Mouse (Mus musculus): ENCODE data around the gene C2cd6. TPM values are rescaled to one million over a fixed set of nuclear protein-coding genes. Genes with fewer than 3 reads are reported as not detected.

Gene C2cd6
- polyA plus RNA-seq, 1 experiment: not detected

GRCm38 (mm10) chr1:59119720-59120457 is 25.2 kb upstream of the C2cd6 start, which contains the start of gene Tmem237:
TSS of gene Tmem237 (minus strand) at chr1:59120408.
- TF ChIP-seq E2F4 (IDR thresholded peaks at IDR 0.05; ENCODE audit: insufficient read depth) (peak; percentile 49), MYOG (IDR thresholded peaks at IDR 0.05; ENCODE audit: control insufficient read depth in 1 of 3, insufficient read depth in 1 of 3, insufficient read length in 2 of 3, low read depth in 2 of 3) (no peak), POLR2A (IDR thresholded peaks at IDR 0.05; ENCODE audit: insufficient read length, low read depth) (peak; percentile 62), USF1 (IDR thresholded peaks at IDR 0.05; ENCODE audit: low read depth) (no peak), CEBPB (IDR thresholded peaks at IDR 0.05; ENCODE audit: insufficient read depth, poor library complexity, severe bottlenecking) (no peak), POLR2AphosphoS2 (IDR thresholded peaks at IDR 0.05; ENCODE audit: insufficient read length, low read depth) (peak; percentile 72), REST (IDR thresholded peaks at IDR 0.05; ENCODE audit: insufficient read depth, insufficient read length) (no peak)
- no peaks in the 10 kb centered on the region for H3K79me2 ChIP-seq (ENCODE audit: control insufficient read depth, insufficient read depth)
- H3K27me3 ChIP-seq (ENCODE audit: control insufficient read depth, insufficient read depth, insufficient read length): no peaks in the 10 kb centered on the region
- H3K4me2 ChIP-seq (ENCODE audit: low read depth): peak within 1 kb of the TSS; percentile 83
- peak within 1 kb of the TSS; percentile 30 for H3ac ChIP-seq (ENCODE audit: control insufficient read depth, insufficient read length)
- H3K4me3 ChIP-seq: peak within 1 kb of the TSS; percentile 63
- no peaks in the 10 kb centered on the region for H3K36me3 ChIP-seq (ENCODE audit: control insufficient read depth, insufficient read depth)

DNA sequence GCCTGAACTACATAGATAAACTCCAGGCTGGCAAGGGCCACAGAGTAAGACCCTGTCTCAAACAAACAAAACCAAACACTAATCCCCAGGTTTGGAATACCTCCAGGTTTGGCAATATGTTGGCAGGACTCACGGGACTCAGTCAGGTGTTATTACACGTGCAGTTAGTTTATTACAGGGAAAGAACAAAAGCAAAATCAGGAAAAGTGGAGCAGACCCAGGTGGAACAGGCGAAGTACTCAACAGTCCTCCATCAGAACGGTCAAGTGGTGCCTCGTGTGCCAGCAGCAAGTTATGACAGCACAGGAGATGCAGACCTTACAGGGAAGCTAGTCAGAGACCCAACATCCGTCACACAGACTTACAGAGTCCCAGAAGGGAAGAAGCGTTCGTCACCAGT is 15.8 kb upstream of the C2cd6 start:
- H3K27me3 ChIP-seq (ENCODE audit: control insufficient read depth, insufficient read depth, insufficient read length): no peaks in the 10 kb centered on the region
- TF ChIP-seq CEBPB (IDR thresholded peaks at IDR 0.05; ENCODE audit: insufficient read depth, poor library complexity, severe bottlenecking) (no peak), TCF12 (IDR thresholded peaks at IDR 0.05; ENCODE audit: insufficient read depth, poor library complexity, severe bottlenecking) (no peak)
- H3K4me2 ChIP-seq (ENCODE audit: low read depth): no peak overlapping the region
- no peaks in the 10 kb centered on the region for H3K79me2 ChIP-seq (ENCODE audit: control insufficient read depth, insufficient read depth)
- H3K36me3 ChIP-seq (ENCODE audit: control insufficient read depth, insufficient read depth): peaks cover 16% of the 10 kb centered on the region
- no peak overlapping the region for H3ac ChIP-seq (ENCODE audit: control insufficient read depth, insufficient read length)
- no peak overlapping the region for H3K4me3 ChIP-seq

- H3K36me3 ChIP-seq (ENCODE audit: control insufficient read depth, insufficient read depth): peaks cover 10% of the 10 kb centered on the region
- H3K79me2 ChIP-seq (ENCODE audit: control insufficient read depth, insufficient read depth): no peaks in the 10 kb centered on the region
- no peak for TF ChIP-seq TCF12 (IDR thresholded peaks at IDR 0.05; ENCODE audit: insufficient read depth, poor library complexity, severe bottlenecking)
- no peak for TF ChIP-seq MYOD1 (IDR thresholded peaks at IDR 0.05; ENCODE audit: control insufficient read depth in 1 of 3, insufficient read length in 2 of 3, low read depth in 2 of 3)
- no peak overlapping the region for H3K4me2 ChIP-seq (ENCODE audit: low read depth)
- no peak overlapping the region for H3ac ChIP-seq (ENCODE audit: control insufficient read depth, insufficient read length)
- no peak overlapping the region for H3K4me3 ChIP-seq
- H3K27me3 ChIP-seq (ENCODE audit: control insufficient read depth, insufficient read depth, insufficient read length): no peaks in the 10 kb centered on the region
Observed at GRCm38 (mm10) chr1:59102071-59102470, 7.4 kb upstream of the C2cd6 start.

DNA sequence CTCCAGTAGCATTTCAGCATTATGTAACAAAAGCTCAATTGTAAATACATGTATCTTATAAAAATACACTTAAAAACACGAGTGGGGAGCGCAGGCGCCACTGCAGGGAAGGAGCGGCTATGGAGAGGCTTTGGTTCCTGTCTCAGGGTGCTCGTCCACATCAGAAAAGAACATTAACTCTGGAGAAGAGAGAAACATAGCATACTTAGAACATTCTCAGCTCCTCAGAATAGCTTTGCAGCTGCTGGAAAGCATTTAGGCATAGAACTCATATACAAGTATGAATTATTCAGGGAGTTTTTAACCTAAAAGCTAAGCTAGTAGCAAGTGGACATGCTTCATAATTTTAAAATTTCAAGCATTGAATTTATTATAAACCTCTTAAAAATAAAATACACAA is 6.3 kb upstream of the C2cd6 start:
- H3K27me3 ChIP-seq (ENCODE audit: control insufficient read depth, insufficient read depth, insufficient read length): no peaks in the 10 kb centered on the region
- no peak overlapping the region for H3K4me3 ChIP-seq
- no peak overlapping the region for H3K4me2 ChIP-seq (ENCODE audit: low read depth)
- TF ChIP-seq E2F4 (IDR thresholded peaks at IDR 0.05; ENCODE audit: insufficient read depth) (no peak), MYOD1 (IDR thresholded peaks at IDR 0.05; ENCODE audit: control insufficient read depth in 1 of 3, insufficient read length in 2 of 3, low read depth in 2 of 3) (no peak), TCF12 (IDR thresholded peaks at IDR 0.05; ENCODE audit: insufficient read depth, poor library complexity, severe bottlenecking) (no peak), POLR2AphosphoS2 (IDR thresholded peaks at IDR 0.05; ENCODE audit: insufficient read length, low read depth) (no peak), TCF3 (IDR thresholded peaks at IDR 0.05; ENCODE audit: insufficient read length, low read depth) (no peak)
- peaks cover 3% of the 10 kb centered on the region for H3K36me3 ChIP-seq (ENCODE audit: control insufficient read depth, insufficient read depth)
- no peaks in the 10 kb centered on the region for H3K79me2 ChIP-seq (ENCODE audit: control insufficient read depth, insufficient read depth)
- no peak overlapping the region for H3ac ChIP-seq (ENCODE audit: control insufficient read depth, insufficient read length)

- peaks cover 10% of the 10 kb centered on the region for H3K27me3 ChIP-seq (ENCODE audit: control insufficient read depth, insufficient read depth, insufficient read length)
- no peak overlapping the region for H3K4me2 ChIP-seq (ENCODE audit: low read depth)
Observed at GRCm38 (mm10) chr1:59070867-59071266, 23.8 kb downstream of the C2cd6 start.

DNA sequence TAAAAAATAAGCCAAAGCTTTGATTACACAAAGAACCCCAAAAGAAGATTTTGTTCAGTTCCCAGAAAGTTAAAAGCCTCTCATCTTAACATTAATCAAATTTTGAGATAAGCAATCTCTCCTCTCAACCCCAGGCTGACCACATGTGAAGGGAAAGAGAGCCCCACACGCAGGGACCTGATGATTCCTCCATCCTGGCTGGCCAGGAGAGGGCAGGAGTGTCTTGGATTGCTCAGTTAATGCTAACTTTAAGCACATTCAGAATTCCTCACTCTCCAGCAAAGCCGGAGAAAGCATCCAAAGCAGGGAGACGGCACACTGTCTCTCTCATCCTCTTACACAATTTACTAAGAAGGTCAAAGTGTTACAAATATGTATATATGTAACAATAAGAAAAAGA is 26.7 kb downstream of the C2cd6 start:
- TF ChIP-seq POLR2AphosphoS2 (IDR thresholded peaks at IDR 0.05; ENCODE audit: insufficient read length, low read depth) (no peak), REST (IDR thresholded peaks at IDR 0.05; ENCODE audit: insufficient read depth, insufficient read length) (no peak), MYOD1 (IDR thresholded peaks at IDR 0.05; ENCODE audit: control insufficient read depth in 1 of 3, insufficient read length in 2 of 3, low read depth in 2 of 3) (no peak), TCF3 (IDR thresholded peaks at IDR 0.05; ENCODE audit: insufficient read length, low read depth) (no peak), TCF12 (IDR thresholded peaks at IDR 0.05; ENCODE audit: insufficient read depth, poor library complexity, severe bottlenecking) (no peak), SRF (IDR thresholded peaks at IDR 0.05; ENCODE audit: control insufficient read depth, insufficient read length, low read depth) (no peak), E2F4 (IDR thresholded peaks at IDR 0.05; ENCODE audit: insufficient read depth) (no peak), POLR2A (IDR thresholded peaks at IDR 0.05; ENCODE audit: insufficient read length, low read depth) (no peak)
- Histone ChIP-seq H3K36me3 (ENCODE audit: control insufficient read depth, insufficient read depth) (no peaks in the 10 kb centered on the region), H3K4me2 (ENCODE audit: low read depth) (no peak overlapping the region), H3ac (ENCODE audit: control insufficient read depth, insufficient read length) (no peak overlapping the region), H3K79me2 (ENCODE audit: control insufficient read depth, insufficient read depth) (no peaks in the 10 kb centered on the region), H3K27me3 (ENCODE audit: control insufficient read depth, insufficient read depth, insufficient read length) (peaks cover 10% of the 10 kb centered on the region), H3K4me3 (no peak overlapping the region)

More at GRCm38 (mm10) chr1:59070867-59071266, 23.8 kb downstream of the C2cd6 start:
- no peak for TF ChIP-seq SRF (IDR thresholded peaks at IDR 0.05; ENCODE audit: control insufficient read depth, insufficient read length, low read depth)
- Histone ChIP-seq H3K36me3 (ENCODE audit: control insufficient read depth, insufficient read depth) (no peaks in the 10 kb centered on the region), H3ac (ENCODE audit: control insufficient read depth, insufficient read length) (no peak overlapping the region), H3K4me3 (no peak overlapping the region), H3K79me2 (ENCODE audit: control insufficient read depth, insufficient read depth) (no peaks in the 10 kb centered on the region)
